Mouse (Mus musculus) naive thymus-derived CD4-positive, alpha-beta T cell, adult 2 months (primary cell): Measurements from ENCODE around the gene Exoc7.

Experiments
- DNase-seq: peaks from one replicate; pipeline ENCODE4 v3.0.0-alpha.2; 2011; ENCODE audit warnings: low read depth

The Exoc7 gene

GRCm38 (mm10) chr11:116307019-116307725, at the start of gene Exoc7:
Gene Exoc7, minus strand, starts transcription at chr11:116307233.
- DNase-seq: peak; percentile 24

GRCm38 (mm10) chr11:116354521-116354920, 47.5 kb upstream of the Exoc7 start:
- DNase-seq: peak; percentile 57

- DNase-seq: no peak
Measured at GRCm38 (mm10) chr11:116353535-116353934, 46.5 kb upstream of the Exoc7 start.

GRCm38 (mm10) chr11:116351294-116351693, 44.3 kb upstream of the Exoc7 start:
- DNase-seq: no peak

GRCm38 (mm10) chr11:116347955-116348354, 40.9 kb upstream of the Exoc7 start:
- no peak for DNase-seq

- DNase-seq: no peak
Measured at GRCm38 (mm10) chr11:116347012-116347411, 40.0 kb upstream of the Exoc7 start.

- DNase-seq: no peak
Measured at GRCm38 (mm10) chr11:116342069-116342791, 35.2 kb upstream of the Exoc7 start.

GRCm38 (mm10) chr11:116337531-116337930, 30.5 kb upstream of the Exoc7 start:
- DNase-seq: peak; percentile 50

GRCm38 (mm10) chr11:116337000-116337399, 30.0 kb upstream of the Exoc7 start:
- no peak for DNase-seq

GRCm38 (mm10) chr11:116336393-116336792, 29.4 kb upstream of the Exoc7 start:
- DNase-seq: no peak

GRCm38 (mm10) chr11:116335244-116336036, 28.4 kb upstream of the Exoc7 start, which contains the start of gene Foxj1:
Gene Foxj1, minus strand, starts transcription at chr11:116335399.
- peak; percentile 98 for DNase-seq

- DNase-seq: peak; percentile 38
Measured at GRCm38 (mm10) chr11:116334417-116334782, 27.4 kb upstream of the Exoc7 start.

GRCm38 (mm10) chr11:116333526-116334416, 26.7 kb upstream of the Exoc7 start:
- DNase-seq: no peak

GRCm38 (mm10) chr11:116332983-116333270, 25.9 kb upstream of the Exoc7 start:
- DNase-seq: no peak

- DNase-seq: no peak
Measured at GRCm38 (mm10) chr11:116332232-116332982, 25.4 kb upstream of the Exoc7 start.

GRCm38 (mm10) chr11:116330211-116330518, 23.1 kb upstream of the Exoc7 start:
- no peak for DNase-seq

- DNase-seq: no peak
Measured at GRCm38 (mm10) chr11:116329314-116330210, 22.5 kb upstream of the Exoc7 start.

- no peak for DNase-seq
Measured at GRCm38 (mm10) chr11:116326963-116327603, 20.1 kb upstream of the Exoc7 start.
